Mouse (Mus musculus): ENCODE measurements around the gene Fam25c. TPM values are rescaled to one million over a fixed set of nuclear protein-coding genes. Genes with fewer than 3 reads are reported as not detected.

The Fam25c gene
- polyA plus RNA-seq, 1 experiment from 2014 or later, result 2.7 TPM

Other genes starting within 250 kb of the Fam25c start
- gene Npy4r, start 202.9 kb downstream of the Fam25c start, polyA plus RNA-seq (2015; fragmentation: Nextera tagmentation; extraction: Ambion mirVana), result 0.08 TPM in 1 of 2 replicates, not detected in the other
- gene Gprin2, start 153.8 kb downstream of the Fam25c start, polyA plus RNA-seq (2015; fragmentation: Nextera tagmentation; extraction: Ambion mirVana), result 0.09 and 0.14 TPM in 2 replicates
- gene Syt15, start 135.8 kb downstream of the Fam25c start, polyA plus RNA-seq (2015; fragmentation: Nextera tagmentation; extraction: Ambion mirVana), result 0.22 and 0.38 TPM in 2 replicates
- 16.5 and 22.6 TPM in 2 replicates for gene Shld2, start 44.9 kb downstream of the Fam25c start, polyA plus RNA-seq (2015; fragmentation: Nextera tagmentation; extraction: Ambion mirVana)
- 56.6 and 65.6 TPM in 2 replicates for gene Glud1, start 44.7 kb downstream of the Fam25c start, polyA plus RNA-seq (2015; fragmentation: Nextera tagmentation; extraction: Ambion mirVana)
- gene Sncg, start 19.4 kb upstream of the Fam25c start, polyA plus RNA-seq (2015; fragmentation: Nextera tagmentation; extraction: Ambion mirVana), result 7.8 and 8.4 TPM in 2 replicates
- gene Mmrn2, start 20.0 kb upstream of the Fam25c start, polyA plus RNA-seq (2015; fragmentation: Nextera tagmentation; extraction: Ambion mirVana), result 2.9 and 3.3 TPM in 2 replicates
- 8.2 and 8.3 TPM in 2 replicates for gene Bmpr1a, start 147.9 kb upstream of the Fam25c start, polyA plus RNA-seq (2015; fragmentation: Nextera tagmentation; extraction: Ambion mirVana)
- not detected in 2 replicates for gene 9230112D13Rik, start 167.4 kb upstream of the Fam25c start, polyA plus RNA-seq (2015; fragmentation: Nextera tagmentation; extraction: Ambion mirVana)
- 0.29 and 0.39 TPM in 2 replicates for gene Ldb3, start 233.2 kb upstream of the Fam25c start, polyA plus RNA-seq (2015; fragmentation: Nextera tagmentation; extraction: Ambion mirVana)
- gene Opn4, start 244.7 kb upstream of the Fam25c start, polyA plus RNA-seq (2015; fragmentation: Nextera tagmentation; extraction: Ambion mirVana), result not detected in 2 replicates